Mouse (Mus musculus): ENCODE results near the gene Nadk2.

Nadk2 gene

DNA sequence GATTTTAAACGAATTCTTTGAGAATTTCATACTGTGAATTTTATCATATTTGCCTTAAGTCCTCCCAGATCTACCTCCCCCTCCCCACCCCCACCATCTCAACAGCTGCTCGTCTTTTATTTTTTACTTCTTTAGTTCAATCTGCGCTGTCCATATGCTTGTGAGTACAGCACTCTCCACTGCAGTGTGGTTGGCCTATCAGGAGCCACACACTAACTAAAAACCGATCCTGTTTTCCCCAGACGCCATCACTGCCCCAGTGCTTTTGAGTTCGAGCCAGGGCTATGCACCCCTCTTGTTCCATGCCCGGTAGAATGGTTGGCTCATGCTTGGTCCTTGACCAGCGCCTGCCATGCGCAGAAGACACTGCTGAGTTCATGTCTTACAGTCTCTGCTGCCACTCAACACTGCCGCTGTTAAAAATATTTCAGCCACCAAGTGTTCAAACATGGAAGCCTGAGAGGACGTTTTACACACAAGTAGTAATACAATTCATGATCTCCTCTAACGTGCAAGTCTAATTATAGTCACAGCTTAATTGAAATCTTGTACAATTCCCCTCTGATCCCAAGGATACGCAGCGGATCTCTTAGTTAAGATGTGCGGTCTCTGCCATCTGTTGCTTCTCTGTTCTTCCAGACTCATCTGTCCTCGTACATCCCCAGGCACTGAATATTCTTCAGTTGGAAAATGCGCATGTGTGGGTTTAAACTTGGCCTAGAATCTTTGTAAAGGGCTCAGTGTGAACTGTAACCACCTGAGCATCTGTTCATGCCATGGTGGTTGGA lies 17.0 kb downstream of the Nadk2 start:
- no peak for DNase-seq (ENCODE audit: low spot score)

DNA sequence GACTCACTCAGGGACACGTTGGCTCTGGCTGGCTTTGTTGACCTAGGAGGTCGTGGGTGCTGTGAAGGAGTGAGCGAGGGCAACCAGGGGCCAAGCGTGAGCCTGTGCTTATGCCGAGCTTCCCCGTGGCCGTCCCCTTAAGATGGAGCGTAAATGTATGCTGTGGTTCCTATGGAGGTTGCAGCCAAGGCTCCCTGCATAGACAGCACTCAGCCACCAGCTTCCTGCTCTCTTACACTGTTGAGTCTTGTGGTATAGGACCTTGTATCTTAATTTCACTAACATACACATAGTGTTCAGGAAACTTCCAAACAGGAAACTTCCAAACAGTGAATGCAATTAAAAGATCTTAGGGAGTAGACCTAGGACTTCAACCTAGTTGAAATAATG lies 17.6 kb downstream of the Nadk2 start:
- DNase-seq (ENCODE audit: low spot score), result no peak

DNA sequence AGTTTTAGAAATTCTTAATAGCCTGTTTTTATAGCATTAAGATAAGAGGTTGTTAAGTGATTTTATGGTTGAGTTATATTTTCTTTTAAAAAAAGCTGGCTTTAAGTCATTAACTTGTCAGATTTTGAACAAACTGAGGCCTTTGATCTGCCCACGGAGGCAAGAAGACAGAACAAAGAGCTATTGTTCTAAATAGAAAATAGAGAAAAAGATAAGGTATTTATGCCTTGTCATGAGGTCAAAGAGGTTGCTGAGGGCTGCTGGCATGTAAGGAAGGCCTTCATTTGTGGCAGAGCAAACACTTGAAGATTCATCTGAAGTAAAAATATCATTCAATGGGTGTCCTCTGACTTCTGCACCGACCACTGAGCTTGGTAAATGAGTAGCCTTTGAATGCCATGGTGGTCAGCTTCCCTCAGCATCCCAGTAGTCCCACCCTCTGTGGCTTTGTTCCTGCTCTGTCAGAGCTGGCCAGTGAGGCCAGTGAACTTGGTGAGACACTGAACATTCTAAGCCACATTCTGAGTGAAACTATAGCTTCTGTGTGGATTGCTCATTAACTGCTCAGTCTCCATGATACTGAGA lies 18.2 kb downstream of the Nadk2 start:
- DNase-seq (ENCODE audit: low spot score), result no peak

DNA sequence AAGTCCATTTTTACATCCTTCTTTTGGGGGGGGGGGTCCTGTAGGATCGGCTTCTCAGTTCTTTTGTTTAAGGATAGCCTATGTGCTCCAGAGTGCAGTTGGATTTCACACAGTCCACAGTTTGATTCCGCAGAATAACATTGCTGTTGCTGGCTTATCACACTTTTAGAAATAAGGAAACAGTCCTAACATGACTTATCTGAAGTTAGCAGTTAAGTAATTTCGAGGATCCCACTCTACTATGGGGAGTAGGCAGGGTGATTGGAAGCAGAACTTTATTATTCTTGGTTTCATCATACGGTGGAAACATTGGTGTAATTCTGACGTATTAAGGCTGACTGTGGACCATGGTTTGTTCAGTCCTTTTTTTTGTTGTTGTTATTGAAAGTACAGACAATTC lies 19.6 kb downstream of the Nadk2 start:
- DNase-seq (ENCODE audit: low spot score), result no peak

DNA sequence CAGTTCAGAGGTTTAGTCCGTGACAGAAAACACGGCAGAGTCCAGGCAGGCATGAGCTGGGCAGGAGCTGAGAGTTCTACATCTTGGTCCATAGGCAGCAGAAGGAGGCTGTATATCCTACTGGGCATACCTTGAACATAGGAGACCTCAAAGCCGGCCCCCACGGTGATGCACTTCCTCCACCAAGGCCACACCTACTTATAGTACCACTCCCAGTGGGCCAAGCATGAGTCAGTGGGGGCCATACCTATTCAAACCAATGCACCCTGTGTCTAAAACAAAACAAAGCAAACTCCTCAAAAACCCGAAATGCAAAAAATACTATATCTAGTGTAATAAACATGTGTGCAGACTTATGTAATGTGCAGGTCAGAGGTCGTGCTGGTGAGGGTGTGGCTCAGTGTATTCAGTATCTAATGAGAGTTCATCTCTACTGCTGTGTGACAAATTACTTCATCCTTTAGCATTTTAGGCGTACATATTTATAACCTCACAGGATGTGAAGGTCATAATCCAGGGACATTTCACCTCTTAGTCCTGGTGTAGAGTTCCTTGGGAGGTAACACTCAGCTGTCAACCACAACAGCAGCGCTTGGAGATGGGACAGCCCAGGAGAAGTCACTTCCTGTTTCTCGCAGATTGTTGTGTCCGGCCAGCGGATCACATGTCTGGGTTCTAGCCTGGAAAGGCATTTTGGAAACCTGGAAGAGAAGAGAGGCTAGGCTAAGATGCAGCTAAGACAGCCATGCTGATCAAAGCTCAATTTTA lies 22.7 kb downstream of the Nadk2 start:
- no peak for DNase-seq (ENCODE audit: low spot score)

DNA sequence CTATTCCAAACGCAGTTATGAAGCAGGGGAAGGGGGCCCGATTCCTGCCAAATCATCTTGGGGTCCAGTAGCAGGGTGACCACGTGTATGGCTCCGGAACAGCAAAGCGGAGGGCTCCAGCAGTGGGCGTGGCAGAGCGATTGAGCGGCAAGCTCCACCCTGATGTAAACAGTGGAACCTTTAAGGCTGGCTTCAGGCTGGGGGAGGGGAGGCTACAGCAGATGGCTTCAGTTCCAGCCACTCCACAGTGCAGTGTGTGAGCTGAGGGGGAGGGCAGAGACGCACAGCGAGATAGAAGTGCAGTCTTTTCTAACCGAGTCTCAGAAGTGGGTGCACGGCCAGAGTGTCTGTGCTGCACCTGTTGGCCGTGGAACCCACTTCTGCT lies 23.3 kb downstream of the Nadk2 start:
- no peak for DNase-seq (ENCODE audit: low spot score)

DNA sequence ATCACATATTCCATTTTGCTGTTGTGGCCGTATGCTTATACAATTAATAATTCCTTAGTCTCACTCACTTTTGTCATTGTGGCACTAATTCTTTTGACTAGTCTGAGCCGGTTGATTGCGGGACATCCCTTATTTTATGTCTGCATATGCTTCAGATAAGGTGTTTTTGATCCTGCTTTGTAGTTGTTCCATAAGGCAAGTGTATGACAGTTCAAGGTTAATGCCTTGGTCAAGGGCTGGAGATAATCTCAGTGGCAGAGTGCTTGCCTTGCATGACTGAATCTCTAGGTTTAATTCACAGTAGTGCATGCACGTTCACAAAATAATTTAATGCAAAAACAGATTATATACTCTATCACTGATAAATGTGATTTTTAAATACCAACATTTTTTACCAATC lies 25.8 kb downstream of the Nadk2 start:
- no peak for DNase-seq (ENCODE audit: low spot score)

DNA sequence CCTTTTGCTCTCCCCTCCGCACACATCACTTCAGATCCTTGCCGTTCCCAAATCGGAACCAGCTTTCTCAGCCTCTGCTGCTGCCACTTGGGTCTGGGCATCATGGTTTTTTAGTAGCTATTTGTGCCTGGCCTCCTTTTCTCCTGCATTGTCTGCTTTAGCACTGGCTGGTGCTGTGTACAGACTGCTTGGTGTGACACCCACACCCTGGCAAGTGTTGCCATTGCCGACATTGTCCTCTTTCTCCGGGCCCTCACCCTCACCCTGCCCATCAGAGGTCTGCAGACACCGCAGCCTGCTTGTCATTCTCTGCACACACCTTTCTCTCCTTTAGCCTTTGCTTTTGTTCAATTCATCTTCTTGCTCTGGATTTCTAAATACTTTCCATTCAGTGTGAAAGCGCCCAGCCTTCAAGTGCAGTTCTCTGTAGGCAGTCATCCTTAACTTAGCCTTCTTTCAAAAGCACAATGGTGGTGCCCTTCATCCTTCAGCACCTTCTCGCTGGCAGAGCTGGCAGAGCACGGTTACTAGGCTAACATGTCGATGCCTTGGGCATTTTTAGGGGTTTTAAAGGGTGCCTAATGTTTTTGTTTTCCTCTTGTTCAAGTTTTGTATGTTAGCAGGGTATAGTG lies 29.5 kb downstream of the Nadk2 start:
- DNase-seq (ENCODE audit: low spot score), result no peak

DNA sequence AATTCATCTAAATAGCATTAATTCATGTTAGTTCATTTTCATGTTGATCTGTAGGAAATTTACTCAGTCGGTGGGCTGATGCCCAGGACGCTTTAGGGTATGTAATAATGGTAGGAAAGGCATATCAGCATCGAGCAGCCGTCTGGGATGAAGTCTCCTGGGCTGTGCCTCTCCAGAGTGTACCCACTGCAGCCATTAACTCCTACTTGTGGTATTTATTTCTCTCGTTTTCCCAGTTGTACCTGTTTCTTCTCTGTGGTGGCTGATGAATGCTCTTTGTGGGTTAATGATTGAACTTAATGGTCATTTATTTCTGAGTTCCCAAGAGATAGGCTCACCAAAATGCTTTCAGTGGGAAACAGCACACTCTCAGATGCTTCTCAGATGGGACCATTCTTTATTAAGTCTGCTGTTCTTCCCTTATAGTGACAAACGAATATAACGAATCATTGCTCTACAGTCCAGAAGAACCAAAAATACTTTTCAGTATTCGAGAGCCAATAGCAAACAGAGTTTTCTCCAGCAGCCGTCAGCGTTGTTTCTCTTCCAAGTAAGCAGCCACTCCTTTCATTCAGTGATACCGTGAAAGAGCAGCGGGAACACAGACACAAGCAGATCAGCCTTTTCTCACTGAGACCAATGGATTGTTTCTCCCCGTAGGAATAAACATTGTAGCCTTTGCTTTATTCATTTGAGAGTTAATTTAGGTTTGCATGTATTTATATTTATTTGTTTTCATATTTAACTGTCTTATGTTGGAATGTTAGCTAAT lies 35.4 kb downstream of the Nadk2 start:
- no peak for DNase-seq (ENCODE audit: low spot score)

DNA sequence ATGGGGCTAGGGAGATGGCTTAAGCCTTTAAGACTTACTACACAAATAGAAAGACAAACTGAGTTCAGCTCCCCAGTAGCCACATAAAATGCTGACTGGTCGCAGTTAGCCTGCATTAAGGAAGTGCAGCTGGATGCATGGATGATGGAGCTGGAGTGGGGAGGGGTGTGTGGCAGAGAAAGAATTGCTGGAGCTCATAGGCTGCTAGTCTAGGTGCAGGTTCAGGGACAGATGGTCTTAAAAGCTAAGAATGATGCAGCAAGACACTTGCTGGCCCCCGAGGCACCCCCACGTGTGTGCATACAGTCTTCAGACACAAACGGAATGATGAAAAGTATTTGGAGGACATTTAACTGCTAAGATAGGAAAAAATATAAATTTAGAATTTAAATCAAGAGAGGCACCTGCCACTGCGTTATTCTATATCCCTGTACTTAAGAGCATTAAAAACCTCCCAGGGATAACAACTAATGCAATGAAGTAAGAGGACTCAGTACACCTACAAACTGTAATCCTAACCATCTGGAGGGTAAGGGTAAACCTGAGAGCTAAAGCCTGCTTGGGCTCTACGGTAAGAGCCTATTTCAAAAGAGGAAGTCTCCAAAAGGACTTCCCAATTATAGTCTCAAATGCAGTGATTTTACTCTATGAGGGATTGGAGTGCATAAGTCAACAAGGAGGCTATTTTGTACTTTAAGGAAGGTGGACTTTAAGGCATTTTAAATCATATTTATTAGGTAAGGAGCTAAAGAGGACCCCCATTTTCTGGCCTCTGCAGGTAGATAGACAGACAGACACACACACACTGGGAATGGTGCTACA lies 39.7 kb downstream of the Nadk2 start:
- no peak for DNase-seq (ENCODE audit: low spot score)

DNA sequence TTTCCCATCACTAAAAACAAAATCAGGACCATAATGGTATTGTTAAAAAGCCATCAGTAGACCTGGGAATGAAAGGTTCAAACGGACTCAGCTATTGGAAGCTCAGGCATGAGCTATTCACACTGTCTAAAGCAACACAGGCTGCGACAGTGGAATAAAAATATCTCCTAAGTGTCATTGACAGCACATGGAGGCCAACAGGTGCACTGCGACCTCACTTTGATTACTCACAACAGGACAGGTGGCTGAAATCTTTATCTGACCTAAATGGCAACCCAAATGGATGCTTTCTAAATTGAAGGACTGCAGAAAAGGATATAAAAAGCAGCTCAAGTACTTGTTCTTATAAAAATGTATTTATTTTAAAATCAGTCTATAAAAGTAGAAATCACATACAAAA lies 40.6 kb downstream of the Nadk2 start:
- no peak for DNase-seq (ENCODE audit: low spot score)

DNA sequence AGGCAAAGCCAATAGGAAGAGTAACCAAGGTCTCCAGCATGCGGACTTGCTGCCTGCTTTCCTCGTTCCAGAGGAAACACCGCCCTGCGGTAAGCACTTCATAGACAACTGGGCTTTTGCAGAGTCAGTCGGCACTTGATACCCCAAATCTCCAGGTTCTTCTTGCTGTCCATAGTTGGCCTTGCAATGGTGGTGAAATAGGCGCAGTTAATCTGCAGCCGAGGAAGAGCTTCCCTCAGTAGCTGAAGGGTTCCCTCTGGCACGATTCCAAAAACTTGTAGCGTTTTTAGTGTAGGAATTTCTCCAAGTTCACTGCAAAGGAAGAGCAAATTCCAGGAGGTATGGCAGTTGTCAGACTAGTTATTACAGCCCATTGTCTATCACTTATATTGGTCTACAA lies 42.5 kb downstream of the Nadk2 start:
- no peak for DNase-seq (ENCODE audit: low spot score)

DNA sequence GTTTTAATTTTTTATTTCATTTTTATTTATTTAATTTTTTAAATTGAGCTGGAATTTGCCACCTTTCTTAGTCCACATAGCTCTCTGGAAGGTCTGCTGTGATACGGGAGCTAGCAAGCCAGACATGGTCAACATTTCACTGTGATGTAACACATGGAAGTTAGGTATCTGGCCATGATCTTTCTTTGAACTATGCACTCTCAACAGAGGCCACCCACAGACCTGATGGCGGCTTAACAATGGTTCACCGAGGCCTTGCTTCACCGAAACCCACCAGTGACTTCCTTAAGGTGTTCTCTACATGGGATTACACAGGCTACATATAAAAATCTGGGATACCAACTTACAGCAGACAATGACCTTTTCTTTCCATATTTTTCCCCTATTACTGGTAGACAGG lies 43.1 kb downstream of the Nadk2 start:
- DNase-seq (ENCODE audit: low spot score), result no peak

DNA sequence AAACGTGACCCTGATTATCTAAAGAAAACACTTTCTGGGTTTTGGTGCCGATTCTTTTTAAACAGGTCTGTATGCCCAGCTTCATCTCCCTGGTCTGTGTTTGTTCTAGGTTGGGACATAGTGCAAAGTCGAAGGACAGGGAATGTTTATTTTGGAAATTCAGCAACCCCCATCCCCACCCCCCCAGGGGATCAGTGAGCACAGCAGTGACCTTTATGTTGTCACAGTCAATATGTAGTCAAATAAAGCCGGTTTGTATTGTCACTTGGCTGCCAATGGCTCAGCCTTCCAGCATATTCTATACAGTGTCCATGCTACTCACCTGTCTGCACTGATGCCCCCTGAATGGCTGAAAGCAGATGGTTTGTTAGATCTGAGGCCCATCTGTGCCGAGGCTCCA lies 43.5 kb downstream of the Nadk2 start:
- no peak for DNase-seq (ENCODE audit: low spot score)

DNA sequence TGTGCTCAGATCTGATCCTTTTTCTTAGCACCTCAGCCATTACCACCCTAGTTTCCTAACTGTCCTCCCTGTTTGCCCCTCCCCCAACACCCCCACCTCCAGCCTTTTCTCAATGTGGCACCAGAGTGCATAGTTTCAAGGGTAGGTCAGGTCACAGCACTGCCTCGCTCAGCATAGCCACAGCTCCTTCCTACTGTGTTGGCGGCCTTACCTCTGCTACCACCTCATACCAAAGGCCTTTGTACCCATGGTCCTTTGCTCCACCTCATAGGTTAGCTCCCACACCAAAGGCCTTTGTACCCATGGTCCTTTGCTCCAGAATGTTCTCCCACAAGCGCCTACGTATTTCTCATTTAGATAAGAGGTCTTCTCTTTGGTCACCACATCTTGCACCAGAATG lies 47.8 kb downstream of the Nadk2 start:
- DNase-seq (ENCODE audit: low spot score), result no peak

DNA sequence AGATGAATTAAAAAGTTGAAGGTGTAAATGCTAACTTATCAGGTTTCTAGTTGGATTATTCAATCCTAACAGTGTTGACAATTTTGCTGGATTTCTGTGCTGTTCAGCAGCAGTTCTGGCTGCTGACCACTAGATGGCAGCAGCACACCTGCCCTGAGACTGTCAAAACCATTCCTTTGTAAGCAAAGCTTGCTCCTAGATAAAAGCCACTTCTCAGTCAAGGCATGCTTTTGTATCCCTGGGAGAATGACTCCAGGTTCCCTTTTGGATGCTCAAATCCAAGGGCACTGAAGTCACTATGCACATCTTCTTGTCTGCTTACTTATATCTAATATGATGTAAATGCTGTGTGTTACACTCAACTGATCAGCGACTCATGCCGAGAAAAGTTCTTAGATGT lies 49.0 kb downstream of the Nadk2 start:
- DNase-seq (ENCODE audit: low spot score), result no peak

DNA sequence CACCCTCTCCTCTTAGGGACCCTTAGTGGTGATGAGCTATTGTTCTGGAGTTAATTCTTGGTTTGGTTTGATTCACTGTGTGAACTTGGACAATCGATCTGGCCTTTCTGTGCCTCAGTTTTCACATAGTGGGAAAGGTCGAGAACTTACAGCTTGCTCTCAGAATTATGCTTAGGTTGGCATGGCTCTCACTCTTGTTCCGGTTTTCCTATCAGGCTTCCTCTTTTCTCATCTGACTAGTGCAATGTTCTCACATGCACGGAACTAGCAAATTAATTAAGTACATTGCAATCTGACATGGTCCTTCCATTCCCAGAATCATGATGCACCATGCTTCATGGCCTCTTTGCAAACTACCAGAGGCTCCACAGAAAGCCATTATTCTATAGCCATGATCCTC lies 51.9 kb downstream of the Nadk2 start:
- DNase-seq (ENCODE audit: low spot score), result no peak

DNA sequence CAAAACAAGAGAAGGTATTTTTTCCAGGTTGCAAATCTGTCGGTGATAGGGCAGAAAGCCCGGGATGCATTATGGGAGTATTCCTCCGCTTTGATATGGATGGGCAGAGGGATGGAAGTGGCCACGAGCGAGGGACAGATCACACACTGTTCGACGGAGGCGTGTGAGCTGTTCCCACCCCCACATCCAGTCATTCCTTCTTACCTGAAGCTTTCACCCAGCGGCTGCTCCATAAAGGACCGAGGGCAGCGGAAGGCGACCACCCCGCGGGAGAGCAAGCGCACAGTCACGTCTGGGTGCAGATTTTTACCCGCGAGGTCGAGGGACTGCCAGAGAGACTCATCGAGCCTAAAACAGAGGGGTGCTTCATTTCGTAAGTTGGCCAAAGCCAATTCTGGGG lies 53.8 kb downstream of the Nadk2 start:
- DNase-seq (ENCODE audit: low spot score), result no peak

DNA sequence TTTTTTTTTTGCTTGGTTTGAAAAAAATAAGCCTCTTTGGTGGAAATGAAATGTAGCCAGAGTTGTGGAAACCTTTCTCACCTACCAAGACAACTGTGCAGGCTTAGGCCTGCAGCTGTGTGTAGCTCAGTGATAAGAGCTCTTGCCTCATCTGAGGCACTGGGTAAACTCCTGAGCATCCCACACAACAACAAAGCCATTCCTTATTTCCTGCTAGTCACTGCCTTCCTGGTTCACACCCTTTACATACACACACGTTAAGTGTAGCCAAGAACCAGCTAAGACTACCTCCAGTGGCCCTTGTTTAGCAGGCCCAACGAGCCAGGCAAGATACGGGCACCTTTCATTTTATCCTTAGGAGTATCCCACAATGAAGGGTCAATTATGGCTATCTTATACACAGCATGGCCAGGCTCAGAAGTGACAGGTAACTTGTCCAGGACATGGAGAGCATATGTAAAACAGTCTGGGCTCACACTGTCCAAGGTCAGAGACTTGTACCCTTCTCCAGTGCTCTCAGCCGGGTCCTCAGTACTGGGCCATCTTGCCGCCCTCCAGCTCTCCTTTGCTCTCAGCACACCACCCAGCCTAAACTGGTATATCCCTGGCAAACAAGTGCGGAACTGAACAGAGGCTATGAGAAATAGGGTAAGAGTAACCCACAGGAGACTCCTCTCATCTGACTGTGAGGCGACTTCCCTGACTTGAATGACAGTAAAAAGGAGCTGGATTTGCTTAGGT lies 56.2 kb downstream of the Nadk2 start:
- DNase-seq (ENCODE audit: low spot score), result no peak

DNA sequence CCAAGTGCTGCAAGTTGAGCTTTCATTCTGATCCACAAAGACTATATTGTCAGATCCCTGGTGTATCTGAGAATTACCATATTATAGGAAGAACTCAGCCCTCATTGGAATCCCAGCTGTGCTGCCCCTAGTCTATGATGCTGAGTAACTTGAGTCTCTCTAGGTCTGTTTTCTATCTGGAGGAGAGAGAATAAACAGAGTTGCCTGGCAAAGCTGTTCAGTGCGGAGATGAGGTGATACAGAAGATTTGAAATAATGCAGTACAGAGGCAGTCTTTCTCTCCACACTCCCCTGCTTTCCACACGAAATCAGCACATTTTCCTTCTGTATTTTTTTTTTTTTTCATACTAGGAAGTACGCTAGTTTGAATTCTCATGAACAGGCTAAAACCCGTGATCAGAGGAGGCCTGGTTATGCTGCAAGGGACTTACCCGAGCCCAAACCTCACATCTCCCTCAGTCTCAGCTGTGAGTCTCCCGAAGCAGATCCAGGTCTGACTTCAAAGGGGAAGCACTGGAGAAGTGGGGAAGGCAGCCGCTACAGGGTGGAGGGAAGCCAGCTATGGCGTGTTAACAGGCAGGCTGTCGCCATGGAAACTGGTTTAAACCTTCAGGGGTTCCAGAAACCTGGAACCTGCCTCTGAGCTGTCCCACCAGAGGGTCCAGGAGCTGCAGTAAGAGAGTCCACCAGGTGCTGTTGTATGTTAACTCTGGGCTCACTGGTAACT lies 59.9 kb downstream of the Nadk2 start:
- no peak for DNase-seq (ENCODE audit: low spot score)
